Mouse (Mus musculus) thymus, adult 2 months (tissue): Measurements from ENCODE around the gene E330017A01Rik.

Source experiments
- CTCF ChIP-seq: fragments of 200-500 bp; IDR thresholded peaks from 2 replicates; pipeline ENCODE4 v1.5.1; 2012; ENCODE audit warnings: mild to moderate bottlenecking, control low read depth, low read length, moderate library complexity, borderline replicate concordance; ENCODE audit not compliant: control insufficient read depth, poor library complexity, insufficient read depth; ENCODE audit errors: extremely low read depth
- POLR2A ChIP-seq: fragments of 200-500 bp; IDR thresholded peaks from 2 replicates; pipeline ENCODE4 v1.6.1; 2012; ENCODE audit warnings: mild to moderate bottlenecking, low read length, control low read depth, moderate library complexity; ENCODE audit not compliant: control insufficient read depth, poor library complexity, insufficient read depth; ENCODE audit errors: extremely low read depth

- no peak for TF ChIP-seq CTCF
- no peak for TF ChIP-seq POLR2A
Observed at GRCm38 (mm10) chr16:58628968-58629367, 9.6 kb downstream of the E330017A01Rik start.
